Mouse (Mus musculus): ENCODE results near the gene Nom1. TPM values are rescaled to one million over a fixed set of nuclear protein-coding genes. Genes with fewer than 3 reads are reported as not detected.

The Nom1 gene
- polyA plus RNA-seq, 1 experiment: 0.35 TPM

GRCm38 (mm10) chr5:29475556-29475955 is 41.1 kb downstream of the Nom1 start:
- H3K4me3 ChIP-seq (replicated peaks): no peak overlapping the region
- TF ChIP-seq GATA1 (IDR thresholded peaks at IDR 0.05; ENCODE audit: low read length) (no peak), TAL1 (IDR thresholded peaks at IDR 0.05; ENCODE audit: low read length) (no peak)
- H3K36me3 ChIP-seq (ENCODE audit: control insufficient read depth): no peaks in the 10 kb centered on the region
- peaks cover 100% of the 10 kb centered on the region for H3K27me3 ChIP-seq (ENCODE audit: control insufficient read depth)
- H3K4me1 ChIP-seq (ENCODE audit: control insufficient read depth): no peaks in the 10 kb centered on the region
- peaks cover 2% of the 10 kb centered on the region; the same call in 1 of the 2 replicates for H3K9me3 ChIP-seq (ENCODE audit: control insufficient read depth, low read length)

GRCm38 (mm10) chr5:29476021-29476420 is 41.6 kb downstream of the Nom1 start:
- peaks cover 2% of the 10 kb centered on the region; the same call in 1 of the 2 replicates for H3K9me3 ChIP-seq (ENCODE audit: control insufficient read depth, low read length)
- H3K4me3 ChIP-seq (replicated peaks): no peak overlapping the region
- H3K4me1 ChIP-seq (ENCODE audit: control insufficient read depth): no peaks in the 10 kb centered on the region
- peaks cover 100% of the 10 kb centered on the region for H3K27me3 ChIP-seq (ENCODE audit: control insufficient read depth)
- TF ChIP-seq GATA1 (IDR thresholded peaks at IDR 0.05; ENCODE audit: low read length): no peak
- TF ChIP-seq TAL1 (IDR thresholded peaks at IDR 0.05; ENCODE audit: low read length): no peak
- no peaks in the 10 kb centered on the region for H3K36me3 ChIP-seq (ENCODE audit: control insufficient read depth)

- no peaks in the 10 kb centered on the region for H3K36me3 ChIP-seq (ENCODE audit: control insufficient read depth)
- H3K4me1 ChIP-seq (ENCODE audit: control insufficient read depth): no peaks in the 10 kb centered on the region
- H3K9me3 ChIP-seq (ENCODE audit: control insufficient read depth, low read length): peaks cover 2% of the 10 kb centered on the region; the same call in 1 of the 2 replicates
- H3K27me3 ChIP-seq (ENCODE audit: control insufficient read depth): peaks cover 99% of the 10 kb centered on the region
- TF ChIP-seq GATA1 (IDR thresholded peaks at IDR 0.05; ENCODE audit: low read length) (no peak), TAL1 (IDR thresholded peaks at IDR 0.05; ENCODE audit: low read length) (no peak)
- H3K4me3 ChIP-seq (replicated peaks): no peak overlapping the region
Observed at GRCm38 (mm10) chr5:29477474-29478207, 43.2 kb downstream of the Nom1 start.

- no peak within 1 kb of the TSS for H3K4me3 ChIP-seq (replicated peaks)
- H3K36me3 ChIP-seq (ENCODE audit: control insufficient read depth): no peaks in the 10 kb centered on the region
- peaks cover 2% of the 10 kb centered on the region; the same call in 1 of the 2 replicates for H3K9me3 ChIP-seq (ENCODE audit: control insufficient read depth, low read length)
- H3K4me1 ChIP-seq (ENCODE audit: control insufficient read depth): no peaks in the 10 kb centered on the region
- peaks cover 99% of the 10 kb centered on the region for H3K27me3 ChIP-seq (ENCODE audit: control insufficient read depth)
- TF ChIP-seq GATA1 (IDR thresholded peaks at IDR 0.05; ENCODE audit: low read length) (no peak), TAL1 (IDR thresholded peaks at IDR 0.05; ENCODE audit: low read length) (no peak)
Observed at GRCm38 (mm10) chr5:29478208-29479197, 44.0 kb downstream of the Nom1 start, which contains the start of gene Mnx1. Mnx1 (minus strand) TSS chr5:29478470.

- TF ChIP-seq GATA1 (IDR thresholded peaks at IDR 0.05; ENCODE audit: low read length) (no peak), TAL1 (IDR thresholded peaks at IDR 0.05; ENCODE audit: low read length) (no peak)
- no peaks in the 10 kb centered on the region for H3K36me3 ChIP-seq (ENCODE audit: control insufficient read depth)
- H3K9me3 ChIP-seq (ENCODE audit: control insufficient read depth, low read length): no peaks in the 10 kb centered on the region; the same call in 1 of the 2 replicates
- peaks cover 99% of the 10 kb centered on the region for H3K27me3 ChIP-seq (ENCODE audit: control insufficient read depth)
- no peaks in the 10 kb centered on the region for H3K4me1 ChIP-seq (ENCODE audit: control insufficient read depth)
- H3K4me3 ChIP-seq (replicated peaks): no peak overlapping the region
Observed at GRCm38 (mm10) chr5:29479198-29479593, 44.7 kb downstream of the Nom1 start.

- TF ChIP-seq TAL1 (IDR thresholded peaks at IDR 0.05; ENCODE audit: low read length): no peak
- no peak for TF ChIP-seq GATA1 (IDR thresholded peaks at IDR 0.05; ENCODE audit: low read length)
- Histone ChIP-seq H3K4me3 (replicated peaks) (no peak overlapping the region), H3K27me3 (ENCODE audit: control insufficient read depth) (peaks cover 99% of the 10 kb centered on the region), H3K36me3 (ENCODE audit: control insufficient read depth) (no peaks in the 10 kb centered on the region), H3K9me3 (ENCODE audit: control insufficient read depth, low read length) (no peaks in the 10 kb centered on the region; the same call in 1 of the 2 replicates), H3K4me1 (ENCODE audit: control insufficient read depth) (no peaks in the 10 kb centered on the region)
Observed at GRCm38 (mm10) chr5:29483801-29484200, 49.3 kb downstream of the Nom1 start.

- no peaks in the 10 kb centered on the region for H3K36me3 ChIP-seq (ENCODE audit: control insufficient read depth)
- H3K4me3 ChIP-seq (replicated peaks): no peak overlapping the region
- H3K4me1 ChIP-seq (ENCODE audit: control insufficient read depth): no peaks in the 10 kb centered on the region
- TF ChIP-seq GATA1 (IDR thresholded peaks at IDR 0.05; ENCODE audit: low read length) (no peak), TAL1 (IDR thresholded peaks at IDR 0.05; ENCODE audit: low read length) (no peak)
- peaks cover 99% of the 10 kb centered on the region for H3K27me3 ChIP-seq (ENCODE audit: control insufficient read depth)
- H3K9me3 ChIP-seq (ENCODE audit: control insufficient read depth, low read length): no peaks in the 10 kb centered on the region; the same call in 1 of the 2 replicates
Observed at GRCm38 (mm10) chr5:29484965-29485940, 50.8 kb downstream of the Nom1 start.

- Histone ChIP-seq H3K27me3 (ENCODE audit: control insufficient read depth) (peaks cover 95% of the 10 kb centered on the region), H3K4me3 (replicated peaks) (no peak overlapping the region), H3K9me3 (ENCODE audit: control insufficient read depth, low read length) (no peaks in the 10 kb centered on the region; the same call in 1 of the 2 replicates), H3K36me3 (ENCODE audit: control insufficient read depth) (no peaks in the 10 kb centered on the region), H3K4me1 (ENCODE audit: control insufficient read depth) (no peaks in the 10 kb centered on the region)
- TF ChIP-seq TAL1 (IDR thresholded peaks at IDR 0.05; ENCODE audit: low read length) (no peak), GATA1 (IDR thresholded peaks at IDR 0.05; ENCODE audit: low read length) (no peak)
Observed at GRCm38 (mm10) chr5:29485941-29486320, 51.5 kb downstream of the Nom1 start.

All from erythroblast, embryonic 14.5 days (primary cell).